17 mouse cellular contexts compared by ENCODE assay signal in genomic region chr4:134432686-134433360, GRCm38 (mm10). TPM values are rescaled to one million over a fixed set of nuclear protein-coding genes. Genes with fewer than 3 reads are reported as not detected.
DNase-seq lines count a peak whose midpoint lies in the region; ATAC-seq and TF ChIP-seq lines count a peak whose summit lies in the region.
"Had no signal": no experiment of that assay in that cellular context is flagged by ENCODE, and none has a peak within 500 bp of the region (broad histone marks: within the 10 kb centered on the region; RNA-seq: fewer than 3 reads in every experiment).

No protein-coding gene starts in this region.

- intact Hi-C loops in left cerebral cortex, postnatal 4 days (cut with DNase I) = no loop called here
- intact Hi-C loops in left cerebral cortex, postnatal 14 days (cut with DNase I) = no loop called here

- H3K4me1 ChIP-seq in forebrain, postnatal 0 days (ENCODE audit: insufficient read depth) = peaks cover 20% of the 10 kb centered on the region
- peaks cover 20% of the 10 kb centered on the region; the same call in 1 of the 2 replicates for H3K4me1 ChIP-seq in forebrain, embryonic 10.5 days
- peaks cover 11% of the 10 kb centered on the region for H3K4me1 ChIP-seq in kidney, embryonic 15.5 days
- H3K4me1 ChIP-seq: megakaryocyte, embryonic 14.5 days had no signal

- no peak overlapping the region for H3K4me3 ChIP-seq in forebrain, postnatal 0 days (ENCODE audit: low read depth, low read length)
- H3K4me3 ChIP-seq in forebrain, embryonic 10.5 days = no peak overlapping the region
- no peak overlapping the region for H3K4me3 ChIP-seq in kidney, embryonic 15.5 days (replicated peaks)
- H3K4me3 ChIP-seq: heart, embryonic 10.5 days; limb, embryonic 15.5 days; megakaryocyte, embryonic 14.5 days; midbrain, embryonic 15.5 days had no signal

- peak overlapping the region; percentile 97 for H3K27ac ChIP-seq in forebrain, postnatal 0 days (ENCODE audit: low read depth, low read length)
- H3K27ac ChIP-seq in forebrain, embryonic 10.5 days = no peak overlapping the region
- no peak overlapping the region for H3K27ac ChIP-seq in kidney, embryonic 15.5 days
- H3K27ac ChIP-seq: heart, embryonic 10.5 days; hindbrain, embryonic 14.5 days; limb, embryonic 15.5 days; midbrain, embryonic 15.5 days had no signal

- H3K36me3 ChIP-seq in forebrain, postnatal 0 days (ENCODE audit: insufficient read depth) = no peaks in the 10 kb centered on the region
- no peaks in the 10 kb centered on the region for H3K36me3 ChIP-seq in forebrain, embryonic 10.5 days (replicated peaks)
- H3K36me3 ChIP-seq in kidney, embryonic 15.5 days = no peaks in the 10 kb centered on the region
- H3K36me3 ChIP-seq: heart, embryonic 10.5 days; limb, embryonic 15.5 days; midbrain, embryonic 15.5 days had no signal

- H3K4me2 ChIP-seq in forebrain, postnatal 0 days (ENCODE audit: low read depth) = no peak overlapping the region
- H3K4me2 ChIP-seq in kidney, embryonic 15.5 days = no peak overlapping the region
- H3K4me2 ChIP-seq: hindbrain, embryonic 14.5 days; limb, embryonic 15.5 days; midbrain, embryonic 15.5 days had no signal

- DNase-seq in forebrain, postnatal 0 days = peak; percentile 64
- DNase-seq in forebrain, embryonic 10.5 days (ENCODE audit: extremely low spot score, low spot score) = no peak
- peak; percentile 70 for DNase-seq in left cerebral cortex, postnatal 4 days
- DNase-seq in left cerebral cortex, postnatal 14 days (ENCODE audit: low spot score in 2 of 2) = no peak
- DNase-seq in cerebellum, adult 9-10 months = peak; percentile 76
- peak; percentile 43 to 49 for DNase-seq in cerebellum, postnatal 36 days
- DNase-seq: adrenal gland, postnatal 36 days; kidney, postnatal 4 days; lung, postnatal 14 days; thymus, postnatal 14 days had no signal

- no peaks in the 10 kb centered on the region for H3K9me3 ChIP-seq in forebrain, postnatal 0 days (ENCODE audit: low read length)
- no peaks in the 10 kb centered on the region for H3K9me3 ChIP-seq in forebrain, embryonic 10.5 days
- H3K9me3 ChIP-seq in kidney, embryonic 15.5 days (replicated peaks) = no peaks in the 10 kb centered on the region
- H3K9me3 ChIP-seq: heart, embryonic 10.5 days; limb, embryonic 15.5 days; megakaryocyte, embryonic 14.5 days; midbrain, embryonic 15.5 days had no signal

- no peak overlapping the region for H3K9ac ChIP-seq in forebrain, postnatal 0 days
- H3K9ac ChIP-seq in kidney, embryonic 15.5 days = no peak overlapping the region
- H3K9ac ChIP-seq: hindbrain, embryonic 14.5 days; limb, embryonic 15.5 days; midbrain, embryonic 15.5 days had no signal

- ATAC-seq in forebrain, postnatal 0 days = no peak
- no peak for ATAC-seq in kidney, embryonic 15.5 days (replicated peaks; ENCODE audit: low FRiP score)
- ATAC-seq: intestine, embryonic 16.5 days; midbrain, embryonic 15.5 days had no signal

- no peaks in the 10 kb centered on the region for H3K27me3 ChIP-seq in forebrain, postnatal 0 days (ENCODE audit: insufficient read depth, low read length)
- no peaks in the 10 kb centered on the region for H3K27me3 ChIP-seq in forebrain, embryonic 10.5 days (ENCODE audit: poor library complexity, severe bottlenecking)
- no peaks in the 10 kb centered on the region for H3K27me3 ChIP-seq in kidney, embryonic 15.5 days
- H3K27me3 ChIP-seq: limb, embryonic 15.5 days; midbrain, embryonic 15.5 days had no signal

- TF ChIP-seq CTCF in forebrain, postnatal 0 days (IDR thresholded peaks at IDR 0.05; ENCODE audit: low read depth) = no peak

- WGBS in forebrain, postnatal 0 days = 67% methylated on average over 15 of the region's 15 CpGs
- 91% methylated on average over 15 of the region's 15 CpGs for WGBS in forebrain, embryonic 10.5 days
- 82% methylated on average over 15 of the region's 15 CpGs for WGBS in kidney, embryonic 15.5 days

RNA-seq across cellular contexts. Expression of gene Stmn1, which starts 35.3 kb away (rescaled TPM):
- total RNA-seq in forebrain, postnatal 0 days (2014; rRNA removed) = 2,537 and 3,460 TPM in 2 replicates
- 7,274 and 8,446 TPM in 2 replicates for polyA plus RNA-seq in forebrain, postnatal 0 days (2015; fragmentation: Nextera tagmentation; extraction: Ambion mirVana)
- 2,040 and 2,174 TPM in 2 replicates for polyA plus RNA-seq in forebrain, embryonic 10.5 days (2016; fragmentation: Nextera tagmentation; extraction: Ambion mirVana)
- 1,000 to 10,000 TPM; 3,425 to 3,590 TPM for total RNA-seq in left cerebral cortex, postnatal 4 days (2021)
- 1,000 to 10,000 TPM; 1,227 to 1,286 TPM for total RNA-seq in left cerebral cortex, postnatal 14 days (2021)
- 1,708 and 1,728 TPM in 2 replicates for polyA plus RNA-seq in kidney, embryonic 15.5 days (2015; fragmentation: Nextera tagmentation; extraction: Ambion mirVana)

RNA-seq across cellular contexts. Expression of gene Pafah2, which starts 36.7 kb away (rescaled TPM):
- total RNA-seq in forebrain, postnatal 0 days (2014; rRNA removed) = 11.1 and 18.0 TPM in 2 replicates
- polyA plus RNA-seq in forebrain, postnatal 0 days (2015; fragmentation: Nextera tagmentation; extraction: Ambion mirVana) = 6.4 and 7.6 TPM in 2 replicates
- 6.3 and 6.4 TPM in 2 replicates for polyA plus RNA-seq in forebrain, embryonic 10.5 days (2016; fragmentation: Nextera tagmentation; extraction: Ambion mirVana)
- 10 to 100 TPM; 12.7 to 14.1 TPM for total RNA-seq in left cerebral cortex, postnatal 4 days (2021)
- 10 to 100 TPM; 10.9 to 12.3 TPM for total RNA-seq in left cerebral cortex, postnatal 14 days (2021)
- 14.0 and 15.7 TPM in 2 replicates for polyA plus RNA-seq in kidney, embryonic 15.5 days (2015; fragmentation: Nextera tagmentation; extraction: Ambion mirVana)

RNA-seq across cellular contexts. Expression of gene Extl1, which starts 49.2 kb away (rescaled TPM):
- 0.95 and 1.4 TPM in 2 replicates for total RNA-seq in forebrain, postnatal 0 days (2014; rRNA removed)
- 1.2 TPM in 2 replicates for polyA plus RNA-seq in forebrain, postnatal 0 days (2015; fragmentation: Nextera tagmentation; extraction: Ambion mirVana)
- 0.22 and 0.27 TPM in 2 replicates for polyA plus RNA-seq in forebrain, embryonic 10.5 days (2016; fragmentation: Nextera tagmentation; extraction: Ambion mirVana)
- 1 to 10 TPM; 3.9 to 4.1 TPM for total RNA-seq in left cerebral cortex, postnatal 4 days (2021)
- total RNA-seq in left cerebral cortex, postnatal 14 days (2021) = 10 to 100 TPM; 52.3 to 53.7 TPM
- 0.33 and 0.53 TPM in 2 replicates for polyA plus RNA-seq in kidney, embryonic 15.5 days (2015; fragmentation: Nextera tagmentation; extraction: Ambion mirVana)

Comparison
In these comparisons a context has a peak if more than half of its experiments do, and no peak if none do; other contexts are left out.
1. DNase-seq: peak in forebrain, postnatal 0 days (single experiment), left cerebral cortex, postnatal 4 days (single experiment), cerebellum, adult 9-10 months (single experiment) and cerebellum, postnatal 36 days (2 of 2); none in forebrain, embryonic 10.5 days (single experiment) and left cerebral cortex, postnatal 14 days (0 of 2).
2. RNA of gene Extl1, which starts 49.2 kb away (total RNA-seq): 52.3 to 53.7 TPM in left cerebral cortex, postnatal 14 days; 3.9 to 4.1 TPM in left cerebral cortex, postnatal 4 days and 0.95 to 1.4 TPM in forebrain, postnatal 0 days; every median in the first group is over 10 times any median in the second.